Mouse (Mus musculus) T-helper 17 cell (primary cell): ENCODE results near the gene Fbxw21.
"Not testable (repeated sequence)": the region's sequence is repeated elsewhere in the genome, so short reads cannot be mapped to it uniquely, and the experiment has no call there.

Source experiments
- in situ Hi-C, 2 experiments: fragments of 300-600 bp; cut with MboI, MseI; formaldehyde crosslinking; loops; 1 replicate in 1 of 2; 2 replicates in 1 of 2; pipeline ENCODE4 v1.15.1; 2025; ENCODE audit warnings: high pct_unique_total_duplicates in 2 of 2

Fbxw21 gene

DNA sequence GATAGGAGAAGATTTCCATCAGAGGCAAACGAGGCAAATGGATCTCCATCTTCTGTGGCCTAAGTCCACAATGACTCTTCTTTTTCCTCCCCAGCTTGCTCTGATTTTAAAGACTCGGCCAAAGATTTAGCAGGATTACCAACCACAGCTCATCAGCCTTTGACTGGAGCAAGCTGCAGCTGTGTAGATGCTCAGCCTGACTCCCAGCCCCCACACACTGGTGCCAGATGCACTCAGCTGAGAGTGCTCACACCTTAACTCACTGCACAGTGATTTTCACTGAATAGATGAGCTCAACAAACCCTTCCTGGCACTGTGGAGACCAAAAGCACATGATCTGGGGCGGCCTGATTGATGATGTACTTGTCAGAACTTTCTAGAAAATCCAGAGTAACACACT, at the start of gene Fbxw21:
Fbxw21 (minus strand) TSS at position 101 of the 400 bp plus-strand sequence.
- in situ Hi-C loops: no loop called here

GRCm38 (mm10) chr9:109201347-109201746, 39.5 kb upstream of the Fbxw21 start:
- in situ Hi-C loops: not testable (repeated sequence)

DNA sequence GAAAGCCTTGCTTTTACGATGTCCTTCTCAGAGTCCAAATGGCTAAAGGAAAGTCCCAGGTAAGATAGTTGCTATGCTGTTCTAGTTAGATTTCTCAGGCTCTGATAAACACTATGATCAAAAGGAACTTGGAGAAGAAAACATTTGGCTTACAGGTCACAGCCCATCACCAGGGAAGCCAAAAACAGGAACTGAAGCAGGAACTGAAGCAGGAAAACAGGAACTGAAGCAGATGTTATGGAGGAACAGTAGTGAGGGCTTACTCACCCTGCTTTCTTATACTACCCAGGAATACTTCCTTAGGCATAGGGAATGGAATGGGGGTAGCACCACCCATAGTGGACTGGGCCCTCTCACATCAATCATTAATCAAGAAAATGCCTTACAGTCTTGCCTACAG, 38.5 kb upstream of the Fbxw21 start:
- in situ Hi-C loops: no loop called here

GRCm38 (mm10) chr9:109199353-109199752, 37.5 kb upstream of the Fbxw21 start:
- in situ Hi-C loops: loop anchor here in 1 of 2 experiments (10.0 kb wide), 1 partner anchor 1065 kb away; no protein-coding TSS in a partner anchor

DNA sequence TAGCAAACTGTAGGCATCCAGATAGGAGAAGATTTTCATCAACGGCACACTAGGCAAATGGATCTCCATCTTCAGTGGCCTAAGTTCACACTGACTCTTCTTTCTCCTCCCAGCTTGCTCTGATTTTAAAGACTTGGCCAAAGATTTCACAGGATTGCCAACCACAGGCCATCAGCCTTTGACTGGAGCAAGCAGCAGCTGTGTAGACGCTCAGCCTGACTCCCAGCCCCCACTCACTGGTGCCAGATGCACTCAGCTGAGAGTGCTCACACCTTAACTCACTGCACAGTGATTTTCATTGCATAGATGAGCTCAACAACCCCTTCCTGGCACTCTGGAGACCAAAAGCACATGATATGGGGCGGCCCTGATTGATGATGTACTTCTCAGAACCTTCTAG, 34.0 kb upstream of the Fbxw21 start, which contains the start of gene Fbxw13:
Fbxw13 (minus strand) TSS at position 101 of the 400 bp plus-strand sequence.
- in situ Hi-C loops: loop anchor here in 1 of 2 experiments (10.0 kb wide), 1 partner anchor 1069 kb away; no protein-coding TSS in a partner anchor

DNA sequence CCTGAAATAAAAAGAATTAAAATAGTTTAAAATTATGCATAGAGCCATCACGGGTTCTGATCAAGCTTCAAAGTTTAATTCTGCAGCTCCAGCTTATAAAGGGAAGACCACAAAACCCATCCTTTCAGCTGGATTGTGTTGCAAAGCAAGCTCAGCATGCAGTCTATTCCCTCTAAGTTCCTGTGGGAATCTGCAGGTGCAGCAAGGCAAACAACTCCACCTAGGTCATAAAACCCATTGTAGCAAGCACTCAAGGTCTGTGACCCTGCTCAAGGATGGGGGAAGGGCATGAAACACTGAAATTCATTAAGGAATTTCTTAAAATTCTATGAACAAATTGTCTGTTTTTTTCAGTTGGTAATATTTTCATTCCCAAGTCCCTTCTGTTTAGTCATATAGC, 15.4 kb upstream of the Fbxw21 start:
- in situ Hi-C loops: no loop called here

DNA sequence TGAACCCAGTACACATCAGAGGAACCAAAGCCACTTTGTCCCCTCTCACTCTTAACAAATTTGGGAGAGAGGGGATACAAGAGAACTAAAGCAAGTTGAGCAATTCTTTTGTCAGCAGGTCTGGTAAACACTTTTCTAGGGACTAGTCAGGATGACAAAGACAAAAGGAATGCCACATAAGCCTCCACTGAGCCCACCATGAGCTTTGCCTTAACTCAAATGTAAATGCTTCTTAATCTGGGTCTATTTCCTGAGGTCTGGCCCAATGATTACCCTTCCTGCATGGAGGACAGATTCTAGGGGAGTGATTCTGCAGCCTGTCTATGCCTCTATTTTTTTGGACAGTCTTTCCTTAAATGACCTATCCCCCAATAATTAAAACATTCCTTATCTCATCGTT, 14.5 kb upstream of the Fbxw21 start:
- in situ Hi-C loops: no loop called here

- in situ Hi-C loops: no loop called here
Observed at GRCm38 (mm10) chr9:109167316-109167715, 5.5 kb upstream of the Fbxw21 start.

GRCm38 (mm10) chr9:109140414-109140813, 21.4 kb downstream of the Fbxw21 start:
- in situ Hi-C loops: not testable (repeated sequence)

DNA sequence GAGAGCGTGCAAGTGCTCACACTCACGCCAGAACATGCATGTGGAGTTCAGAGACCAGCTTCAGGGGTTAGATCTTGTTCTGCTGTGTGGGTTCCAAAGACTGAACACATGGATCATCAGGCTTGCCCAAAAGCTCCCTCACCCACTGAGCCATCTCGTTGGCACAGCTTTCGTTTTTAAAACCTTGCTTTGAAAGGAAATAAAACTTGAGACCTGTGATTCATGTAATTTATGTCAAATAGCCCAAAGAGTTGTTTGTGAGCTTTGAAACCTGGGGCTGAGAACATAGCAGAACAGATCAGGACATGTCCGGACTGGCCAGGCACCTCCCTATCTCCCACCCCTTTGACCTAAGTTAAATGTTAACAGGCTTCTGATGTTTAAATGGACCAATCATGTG, 31.8 kb downstream of the Fbxw21 start:
- in situ Hi-C loops: no loop called here

DNA sequence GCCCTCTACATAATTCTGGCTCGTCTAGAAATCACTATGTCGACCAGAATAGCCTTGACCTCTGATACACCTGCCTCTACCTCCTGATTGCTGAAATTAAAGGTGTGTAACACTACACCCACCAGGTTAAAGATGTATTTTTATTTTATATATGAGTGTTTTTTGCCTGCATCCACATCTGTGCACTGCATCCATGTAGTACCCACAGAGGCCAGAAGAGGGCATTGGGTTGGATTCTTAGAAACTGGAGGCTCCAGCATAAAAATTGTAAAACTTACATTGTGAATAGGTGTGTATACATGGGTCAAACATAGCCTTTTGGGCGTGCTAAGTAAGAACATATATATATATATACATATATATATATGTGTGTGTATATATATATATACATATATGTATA, 33.6 kb downstream of the Fbxw21 start:
- in situ Hi-C loops: no loop called here

DNA sequence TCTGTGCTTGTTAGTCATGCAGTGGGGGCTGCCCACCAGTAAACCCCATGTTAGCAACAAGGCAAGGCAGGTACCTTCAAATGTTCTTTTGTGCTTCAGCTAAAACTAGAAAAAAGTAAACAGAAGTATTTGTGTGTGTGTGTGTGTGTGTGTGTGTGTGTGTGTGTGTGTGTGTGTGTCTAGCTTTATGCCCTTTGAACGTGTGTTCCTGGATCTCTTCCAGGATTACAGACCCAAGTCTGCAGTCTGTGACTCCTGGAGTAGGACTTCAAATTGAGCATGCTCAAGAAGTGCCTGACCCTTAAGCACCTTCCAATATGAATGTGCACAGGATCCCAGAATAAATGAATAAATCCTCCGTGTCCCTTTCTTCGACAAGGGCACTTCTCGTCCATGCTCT, 34.8 kb downstream of the Fbxw21 start:
- in situ Hi-C loops: no loop called here

GRCm38 (mm10) chr9:109125481-109125880, 36.4 kb downstream of the Fbxw21 start:
- in situ Hi-C loops: no loop called here

- in situ Hi-C loops: no loop called here
Observed at GRCm38 (mm10) chr9:109125043-109125442, 36.8 kb downstream of the Fbxw21 start.

- in situ Hi-C loops: no loop called here
Observed at GRCm38 (mm10) chr9:109124164-109124563, 37.7 kb downstream of the Fbxw21 start.

DNA sequence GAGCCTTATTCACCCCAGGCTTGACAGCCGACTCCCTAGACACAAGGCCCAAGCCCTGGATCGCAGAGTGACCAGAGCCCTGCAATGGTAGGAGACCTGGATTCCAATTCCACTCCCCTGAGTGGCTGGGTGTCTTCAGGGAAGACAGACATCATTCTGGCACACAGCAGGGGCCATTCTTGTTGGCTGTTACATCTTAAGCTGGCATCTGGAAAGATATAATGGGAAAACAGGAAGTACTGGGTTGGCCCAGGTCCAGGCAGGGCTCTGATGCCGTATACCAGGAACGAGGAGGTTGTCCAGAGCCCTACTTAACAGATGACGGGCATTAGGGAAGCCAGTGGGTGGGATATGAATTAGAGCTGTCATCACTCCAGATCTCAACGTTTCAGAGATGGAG, 38.6 kb downstream of the Fbxw21 start:
- in situ Hi-C loops: no loop called here

DNA sequence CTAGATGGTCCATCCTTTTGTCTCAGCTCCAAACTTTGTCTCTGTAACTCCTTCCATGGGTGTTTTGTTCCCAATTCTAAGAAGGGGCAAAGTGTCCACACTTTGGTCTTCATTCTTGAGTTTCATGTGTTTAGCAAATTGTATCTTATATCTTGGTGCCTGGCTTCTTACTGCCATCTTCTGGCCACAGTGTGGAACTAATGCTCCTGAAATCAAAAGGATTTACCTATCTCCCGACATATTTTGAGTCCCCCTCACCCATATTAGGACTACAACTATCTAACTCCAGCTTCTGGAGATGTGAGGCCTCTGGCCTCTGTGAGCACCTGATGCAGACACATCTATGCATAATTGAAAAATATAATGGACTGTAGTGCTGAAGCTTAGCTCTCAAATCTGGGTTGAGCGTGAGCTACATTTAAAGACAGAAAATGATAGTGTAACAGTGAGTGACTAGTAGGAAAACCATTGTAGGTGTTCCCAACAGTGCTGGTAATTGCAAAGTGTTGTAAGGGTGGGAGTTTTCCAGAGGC, 39.2 kb downstream of the Fbxw21 start:
- in situ Hi-C loops: no loop called here

DNA sequence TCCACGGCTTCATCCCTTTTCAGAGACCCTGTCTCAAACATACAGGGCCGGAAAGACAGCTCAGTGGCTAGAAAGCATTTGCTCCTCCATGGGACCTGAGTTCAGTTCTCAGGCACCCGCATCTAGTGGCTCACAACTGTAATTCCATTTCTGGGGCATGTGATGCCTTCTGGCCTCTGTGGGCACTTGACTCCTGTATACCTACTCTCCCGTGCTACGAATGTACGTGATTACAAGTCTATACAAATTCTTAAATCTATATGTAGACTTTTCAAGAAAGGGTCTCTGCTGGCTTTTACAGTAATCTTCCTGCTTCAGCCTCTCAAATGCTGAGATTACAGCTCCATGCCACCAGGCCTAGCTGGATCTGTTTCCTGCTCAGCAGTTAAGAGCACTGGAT, 40.9 kb downstream of the Fbxw21 start:
- in situ Hi-C loops: no loop called here

- in situ Hi-C loops: loop anchor here (5.0 kb wide), 2 partner anchors 112 to 117 kb away; no protein-coding TSS in a partner anchor
Observed at GRCm38 (mm10) chr9:109119571-109119970, 42.3 kb downstream of the Fbxw21 start.

GRCm38 (mm10) chr9:109118106-109118505, 43.7 kb downstream of the Fbxw21 start:
- in situ Hi-C loops: loop anchor here (5.0 kb wide), 2 partner anchors 111 to 116 kb away; no protein-coding TSS in a partner anchor

DNA sequence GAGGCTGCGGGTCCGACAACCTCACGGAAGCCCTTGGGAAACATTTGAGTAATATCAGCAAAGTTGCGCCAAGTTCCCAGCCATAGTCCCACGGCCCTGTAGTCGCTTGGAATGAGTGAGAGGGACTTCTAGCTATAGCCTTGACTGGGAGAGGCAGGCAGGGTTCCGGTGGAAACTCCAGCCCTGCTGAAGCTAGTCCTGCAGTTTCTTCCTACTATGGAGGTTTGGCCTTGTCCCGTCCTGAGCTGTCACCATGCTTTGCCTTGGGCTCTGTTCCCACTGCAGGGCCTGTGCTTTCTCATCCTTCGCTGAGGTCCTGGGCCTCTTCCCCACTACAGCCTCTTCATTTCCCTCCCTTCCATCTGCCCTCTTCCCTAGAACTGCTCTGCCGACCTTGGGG, 45.6 kb downstream of the Fbxw21 start:
- in situ Hi-C loops: loop anchor here (5.0 kb wide), 2 partner anchors 109 to 114 kb away; no protein-coding TSS in a partner anchor

- in situ Hi-C loops: loop anchor here (5.0 kb wide), 2 partner anchors 108 to 113 kb away; no protein-coding TSS in a partner anchor
Observed at GRCm38 (mm10) chr9:109114871-109115270, 47.0 kb downstream of the Fbxw21 start.

GRCm38 (mm10) chr9:109114276-109114675, 47.6 kb downstream of the Fbxw21 start:
- in situ Hi-C loops: no loop called here

- in situ Hi-C loops: no loop called here
Observed at GRCm38 (mm10) chr9:109113331-109113730, 48.5 kb downstream of the Fbxw21 start.
